Mouse (Mus musculus) megakaryocyte-erythroid progenitor cell, adult 5-6 weeks (primary cell): ENCODE measurements around the gene Crybb1. TPM values are rescaled to one million over a fixed set of nuclear protein-coding genes. Genes with fewer than 3 reads are reported as not detected.

ENCODE experiments used
- ATAC-seq: replicated peaks from 2 replicates; pipeline ENCODE4 v1.8.0; 2016; ENCODE audit warnings: mild to moderate bottlenecking, inconsistent platforms; ENCODE audit not compliant: severe bottlenecking, poor library complexity, low FRiP score, low TSS enrichment
- total RNA-seq, 2 experiments: library from RNA; stranded (forward) in 1 of 2; stranded (reverse) in 1 of 2; fragments of 200-1000, 215-1000 nt in 1 of 2; fragments of >200 nt in 1 of 2; fragmentation: Nextera tagmentation in 1 of 2; gene quantifications; 2 replicates each; pipeline ENCODE4 v1.2.3; 2014 to 2017

Gene Crybb1
- total RNA-seq (2014; fragmentation: Nextera tagmentation) (not detected in 2 replicates), total RNA-seq (2017) (not detected in 2 replicates)

DNA sequence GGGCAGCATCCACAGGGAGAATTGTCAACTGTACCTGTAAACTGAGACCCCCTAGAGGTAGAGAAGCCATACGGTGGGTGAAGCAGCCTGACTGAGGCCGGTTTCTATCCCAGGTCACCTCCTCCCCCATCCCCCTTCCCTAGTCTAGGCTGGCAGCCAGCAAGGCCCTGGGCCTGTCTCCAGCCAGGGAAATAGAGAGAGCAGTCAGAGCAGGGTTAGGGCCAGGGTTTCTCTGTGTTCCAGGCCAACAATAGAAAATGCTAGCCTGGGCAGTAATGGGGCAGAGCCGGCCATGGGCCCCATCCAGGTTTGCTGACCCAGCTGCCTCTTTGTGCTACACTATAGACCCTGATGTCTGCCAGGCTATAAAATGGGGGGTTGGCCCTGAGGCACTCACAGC, at the start of gene Crybb1:
Gene Crybb1, plus strand, starts transcription at position 390 of the 400 bp plus-strand sequence.
- ATAC-seq = no peak

DNA sequence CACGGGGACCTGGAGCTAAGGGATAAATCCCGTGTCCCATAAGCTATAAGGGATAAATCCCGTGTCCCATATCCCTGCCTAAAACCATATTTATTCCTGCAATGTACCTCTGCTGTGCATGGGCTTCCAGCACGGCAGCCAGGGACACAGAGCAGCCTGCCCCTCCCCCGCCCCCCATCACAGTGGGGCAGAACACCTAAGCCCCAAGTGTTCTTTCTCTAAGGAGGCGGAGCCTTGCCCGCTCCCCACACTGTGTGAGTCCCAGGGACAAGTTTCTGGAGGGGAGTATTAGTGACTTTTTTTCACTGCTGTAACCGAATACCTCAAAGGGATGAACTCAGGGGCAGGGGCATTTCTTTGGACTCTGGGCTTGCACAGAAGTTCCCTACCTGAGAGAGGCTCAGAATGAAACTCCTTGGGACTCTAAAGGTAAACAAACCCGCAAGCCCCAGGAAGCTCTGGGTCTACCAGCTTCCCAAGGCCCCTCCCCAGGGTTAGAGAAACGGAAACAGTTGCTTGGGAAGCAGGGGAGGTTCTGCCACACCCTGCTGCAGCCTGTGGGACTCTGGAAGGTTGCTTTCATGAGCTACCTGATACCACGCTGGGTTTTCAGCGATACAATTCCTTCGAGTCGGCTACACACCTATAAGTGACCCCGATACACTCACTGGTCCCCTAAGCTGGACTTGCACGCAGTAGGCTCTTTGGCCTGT, 48.9 kb upstream of the Crybb1 start:
- no peak for ATAC-seq

DNA sequence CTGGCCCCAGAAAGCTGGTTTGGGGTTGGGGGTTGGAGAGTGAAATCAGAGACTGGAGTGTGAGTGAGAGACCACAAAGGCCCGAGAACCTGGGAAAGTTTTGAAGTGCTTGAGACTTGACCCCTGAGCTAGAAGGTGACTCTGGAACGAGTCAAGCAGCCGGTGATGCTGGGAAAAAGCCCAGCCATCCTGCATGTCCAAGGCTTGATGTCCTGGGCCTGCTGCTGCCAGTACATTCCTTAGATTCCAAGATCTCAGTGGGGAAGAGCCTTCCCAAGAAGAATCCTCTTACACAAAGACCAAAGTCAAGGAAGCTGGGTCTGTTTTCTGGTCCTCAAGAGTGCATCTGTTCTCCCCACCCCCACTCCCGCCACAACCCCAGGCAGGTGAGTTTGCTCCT, 47.3 kb upstream of the Crybb1 start:
- no peak for ATAC-seq

DNA sequence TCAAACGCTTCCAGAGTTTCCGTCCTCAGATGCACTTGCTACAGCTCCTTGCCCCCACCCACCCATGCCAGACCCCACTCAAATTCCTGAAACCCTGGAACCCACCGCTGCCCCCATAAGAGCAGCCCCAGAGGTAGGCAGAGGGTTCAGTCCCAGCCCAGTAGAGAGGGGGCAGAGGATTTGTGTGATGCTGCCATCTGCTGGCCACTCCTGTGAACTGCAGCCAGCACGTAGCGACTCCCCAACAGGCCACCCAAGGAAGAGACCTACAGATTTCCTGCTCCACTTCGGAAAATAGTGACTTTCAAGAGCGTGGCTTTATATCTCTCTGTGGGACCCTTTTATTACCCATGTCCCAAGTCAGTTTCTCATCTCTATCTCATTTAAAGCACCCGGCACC, 45.5 kb upstream of the Crybb1 start:
- ATAC-seq = peak; percentile 61; the same call in 1 of the 2 replicates

- no peak for ATAC-seq
These were observed 43.7 kb upstream of the Crybb1 start for GRCm38 (mm10) chr5:112211911-112212310.

DNA sequence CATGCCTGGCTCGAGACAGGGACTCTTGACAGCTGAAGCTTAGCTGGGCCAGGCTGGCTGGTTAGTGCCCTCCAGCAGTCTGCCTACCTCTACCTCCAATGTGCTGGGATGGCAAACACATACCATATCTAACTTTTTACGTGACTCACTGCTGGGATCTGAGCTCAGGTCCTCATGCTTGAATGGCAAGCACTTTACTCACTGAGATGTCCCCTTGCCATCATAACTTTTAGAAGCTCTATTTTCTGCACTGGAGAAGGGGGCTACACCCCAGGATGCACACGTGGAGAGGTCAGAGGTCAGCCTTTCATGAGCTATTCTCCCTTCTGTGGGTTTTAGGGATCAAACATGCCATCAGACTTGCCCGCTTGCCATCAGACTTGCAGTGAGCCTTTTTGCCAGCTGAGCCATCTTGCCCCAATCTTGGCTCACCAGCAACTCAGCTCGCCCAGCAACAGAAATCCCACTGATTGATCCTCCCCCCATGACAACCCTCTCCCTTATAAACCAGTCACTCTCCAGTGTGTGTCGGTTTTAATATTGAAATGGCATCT, 42.8 kb upstream of the Crybb1 start:
- ATAC-seq = no peak

GRCm38 (mm10) chr5:112213331-112214240, 42.0 kb upstream of the Crybb1 start:
- ATAC-seq = no peak

DNA sequence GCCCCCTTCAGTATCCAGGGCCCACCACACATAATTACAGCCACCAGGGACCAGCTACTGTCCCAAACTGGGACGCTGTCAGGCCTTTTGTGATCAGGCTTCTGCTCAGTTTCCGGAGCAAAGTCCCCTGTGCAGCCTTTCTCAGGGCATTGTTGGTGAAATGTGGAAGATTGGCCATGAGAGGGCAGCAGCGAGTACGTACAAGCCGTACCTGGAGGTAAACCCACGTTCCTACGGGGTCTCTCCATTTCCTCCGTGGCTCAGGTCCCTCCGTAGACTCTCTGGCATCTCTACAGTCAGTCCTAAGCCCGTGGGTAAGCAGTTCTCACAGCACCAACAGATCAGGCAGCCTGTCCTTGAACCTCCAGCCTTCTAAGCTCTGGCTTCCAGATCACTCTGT, 41.2 kb upstream of the Crybb1 start:
- peak; percentile 67 for ATAC-seq

DNA sequence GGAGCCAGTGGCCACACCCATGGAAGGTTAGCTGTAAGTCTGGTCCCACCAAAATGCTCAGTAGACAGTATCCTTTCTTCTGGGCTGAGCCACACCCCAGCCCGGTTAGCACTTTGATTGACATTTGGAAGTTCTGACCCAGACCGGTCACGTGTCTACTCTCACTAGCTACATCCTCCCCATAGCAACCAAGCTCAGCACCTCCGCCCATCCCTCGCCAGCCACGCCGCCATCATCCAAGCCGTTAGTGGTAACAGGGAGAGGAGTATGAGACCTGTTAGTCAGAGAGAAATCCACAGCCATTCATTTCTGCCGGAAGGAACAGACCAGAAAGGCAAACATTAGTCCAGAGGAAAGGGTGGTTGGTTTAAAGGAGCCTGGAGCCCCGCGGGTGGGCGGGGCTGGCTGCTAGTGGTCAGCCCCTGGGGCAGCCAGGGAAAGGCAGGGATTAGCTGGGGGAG, 40.3 kb upstream of the Crybb1 start:
- ATAC-seq = no peak

DNA sequence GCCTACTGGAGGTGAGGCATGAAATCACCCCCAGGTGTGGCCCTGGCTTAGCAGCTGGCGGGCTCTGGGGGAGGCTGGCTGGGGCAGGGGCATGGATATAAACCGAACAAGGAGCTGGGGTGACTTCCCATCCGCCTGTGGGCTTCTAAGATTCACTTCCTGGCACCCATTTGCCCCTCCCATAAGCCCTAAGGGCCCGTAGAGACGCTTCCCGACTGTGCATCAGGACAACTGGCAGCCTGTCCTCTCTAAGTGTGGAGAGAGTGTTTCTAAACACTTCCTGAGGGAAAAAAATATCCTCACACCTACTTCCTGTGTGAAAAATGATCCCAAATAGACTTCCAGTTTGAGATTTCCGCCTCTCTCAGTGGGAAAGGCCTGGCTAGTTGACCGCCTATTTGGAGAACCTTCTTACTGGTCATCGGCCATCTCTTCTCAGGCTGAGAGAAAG, 39.8 kb upstream of the Crybb1 start:
- ATAC-seq = no peak

- ATAC-seq = no peak
These were observed 39.3 kb upstream of the Crybb1 start for GRCm38 (mm10) chr5:112216335-112216734.

DNA sequence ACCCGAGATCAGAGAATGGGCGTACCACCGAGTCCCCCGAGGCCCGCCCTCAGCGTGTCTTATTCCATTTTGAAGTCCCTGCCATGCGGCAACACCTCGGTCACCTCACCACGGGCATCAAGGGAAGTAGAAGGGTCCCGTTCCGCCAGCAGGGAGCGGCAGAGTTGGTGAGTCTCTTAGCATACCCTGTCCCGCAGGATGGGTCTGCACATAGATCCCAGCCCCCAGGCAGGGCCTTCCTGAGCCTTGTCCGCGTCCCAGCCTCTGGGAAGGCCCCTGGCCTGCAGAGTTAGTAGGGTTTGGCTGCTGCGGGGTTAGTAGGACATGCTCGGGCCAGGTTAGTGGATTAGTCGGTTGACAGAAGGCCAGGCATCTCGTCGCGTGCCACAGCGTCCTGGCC, 38.6 kb upstream of the Crybb1 start:
- ATAC-seq = no peak

GRCm38 (mm10) chr5:112218679-112219078, 36.9 kb upstream of the Crybb1 start:
- ATAC-seq = no peak

GRCm38 (mm10) chr5:112219398-112219797, 36.2 kb upstream of the Crybb1 start:
- ATAC-seq = no peak

DNA sequence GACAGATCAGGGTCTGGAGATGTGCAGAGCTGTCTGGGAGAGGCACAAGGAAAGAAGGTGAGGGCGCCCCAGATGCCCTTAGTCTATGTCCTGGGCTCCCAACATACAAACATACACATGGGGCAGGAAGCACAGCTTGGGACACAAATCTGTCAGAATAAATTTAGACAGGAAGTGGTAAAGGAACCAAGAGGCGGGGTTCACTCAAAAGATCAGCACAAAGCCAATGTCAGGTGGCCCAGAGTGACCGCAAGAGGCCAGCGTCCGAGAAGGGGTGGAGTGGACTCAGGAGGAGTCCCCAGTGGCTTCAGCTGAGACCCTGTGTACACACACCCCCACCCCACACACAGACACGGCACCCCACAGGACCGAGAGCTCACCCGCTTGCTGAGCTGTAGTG, 35.4 kb upstream of the Crybb1 start:
- no peak for ATAC-seq

GRCm38 (mm10) chr5:112225591-112225990, 30.0 kb upstream of the Crybb1 start:
- ATAC-seq = no peak

GRCm38 (mm10) chr5:112227354-112227753, 28.3 kb upstream of the Crybb1 start:
- no peak for ATAC-seq

DNA sequence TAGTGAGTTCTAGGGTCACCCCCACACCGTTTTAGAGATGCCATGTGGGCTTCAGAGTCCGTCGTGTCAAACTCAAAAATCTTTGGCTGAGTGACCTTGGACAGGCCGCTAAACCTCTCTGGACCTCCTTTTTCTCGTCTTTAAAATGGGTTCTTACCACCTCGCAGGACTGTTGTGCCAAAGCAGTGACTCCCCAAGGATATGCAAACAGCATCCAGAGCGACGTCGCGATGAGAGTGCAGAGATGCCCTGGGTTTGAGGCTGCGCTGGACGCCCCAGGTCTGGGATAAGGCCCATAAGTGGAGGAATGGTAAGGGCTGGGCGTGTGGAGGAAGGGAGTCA, 27.7 kb upstream of the Crybb1 start:
- no peak for ATAC-seq

DNA sequence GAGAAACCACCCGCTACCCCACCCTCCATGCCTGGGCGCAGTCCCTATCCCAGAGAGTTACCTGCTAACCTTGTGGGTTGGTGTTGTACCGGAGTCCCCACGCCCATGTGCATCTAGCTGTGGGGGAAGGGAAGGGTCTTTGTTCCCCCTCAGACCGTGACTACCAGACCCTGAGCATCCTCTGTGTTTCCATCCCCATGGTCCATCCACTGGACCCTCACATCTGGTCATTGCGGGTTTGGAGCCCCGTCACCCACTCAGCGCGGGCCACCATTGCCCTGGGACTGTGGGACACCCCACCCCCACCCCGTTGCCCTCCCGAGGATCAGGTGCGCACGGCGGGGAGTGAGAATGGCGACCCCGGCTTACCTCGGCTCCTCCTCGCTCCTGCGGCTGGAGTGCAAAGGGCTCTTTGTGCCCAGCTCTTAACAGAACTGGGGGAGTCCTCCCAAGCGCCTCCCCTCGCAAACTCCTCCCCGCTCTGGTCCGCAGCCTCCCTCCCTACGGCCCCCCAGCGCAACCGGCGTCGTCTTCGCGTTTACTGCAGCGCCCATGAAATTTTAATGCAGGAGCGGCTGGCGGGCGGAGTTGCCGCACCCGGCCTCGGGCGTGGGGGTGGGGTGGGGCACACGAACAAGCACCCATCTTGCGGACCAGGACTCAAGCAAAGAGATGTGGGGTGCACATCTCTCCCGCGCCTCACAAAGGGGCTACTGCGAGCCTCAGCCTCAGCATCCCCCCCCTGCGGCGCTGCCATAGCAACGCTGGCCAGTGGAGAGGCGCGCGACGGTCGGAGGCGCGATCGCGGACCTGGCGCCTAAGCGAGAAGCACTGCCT, 27.2 kb upstream of the Crybb1 start:
- ATAC-seq = no peak
